Mouse (Mus musculus) liver (tissue): Measurements from ENCODE around the gene Ccnd3.
A peak's percentile ranks its signal among the peaks of the same experiment; 100 is the strongest.

ENCODE experiments used
- DNase-seq: peaks from one replicate; pipeline ENCODE4 v3.0.0-alpha.2; 2020; ENCODE audit warnings: mixed read lengths

The Ccnd3 gene

GRCm38 (mm10) chr17:47626031-47626430 lies 121.2 kb downstream of the Ccnd3 start:
- no peak for DNase-seq

- no peak for DNase-seq
Measured at GRCm38 (mm10) chr17:47627791-47628190, 122.9 kb downstream of the Ccnd3 start.

DNA sequence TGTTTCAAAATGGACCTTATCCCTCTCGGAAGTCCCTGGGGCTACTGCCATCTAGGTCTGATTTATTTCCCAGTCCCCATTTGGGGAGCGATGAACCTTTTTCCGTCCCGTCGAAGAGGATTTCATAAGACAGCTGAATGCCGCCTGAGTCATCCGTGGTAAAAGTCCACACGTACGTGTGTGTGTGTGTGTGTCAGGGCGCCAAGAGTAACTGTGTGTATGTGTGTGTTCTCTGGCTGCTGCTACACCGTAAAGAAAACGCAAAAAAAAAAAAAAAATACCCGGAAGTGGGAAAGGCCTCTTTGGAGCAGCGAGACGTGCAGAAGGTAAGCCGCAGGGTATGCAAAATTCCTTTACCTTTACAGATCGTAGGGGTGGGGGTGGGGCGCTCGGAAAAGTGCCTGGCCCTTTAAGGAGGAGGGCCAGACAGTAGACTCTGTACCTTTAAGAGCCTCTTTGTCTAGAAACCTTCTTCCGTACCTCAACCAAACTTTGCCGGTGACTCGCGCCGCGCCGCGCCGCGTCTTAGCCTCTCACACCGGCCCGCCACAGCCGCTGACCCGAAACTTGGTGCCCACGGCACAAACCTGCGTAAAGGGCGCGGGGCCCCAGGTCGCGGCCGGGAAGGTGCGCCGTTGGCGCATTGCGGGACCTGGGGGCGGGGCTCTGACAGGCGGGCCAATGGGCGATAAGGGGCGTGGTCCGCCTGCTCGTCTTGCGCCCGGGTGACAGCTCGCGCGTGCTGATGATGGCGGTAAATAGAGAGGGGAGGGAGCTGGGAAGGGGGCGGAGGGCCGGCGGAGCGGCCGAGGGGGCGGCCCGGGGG lies 124.2 kb downstream of the Ccnd3 start:
- DNase-seq = peak; percentile 98

DNA sequence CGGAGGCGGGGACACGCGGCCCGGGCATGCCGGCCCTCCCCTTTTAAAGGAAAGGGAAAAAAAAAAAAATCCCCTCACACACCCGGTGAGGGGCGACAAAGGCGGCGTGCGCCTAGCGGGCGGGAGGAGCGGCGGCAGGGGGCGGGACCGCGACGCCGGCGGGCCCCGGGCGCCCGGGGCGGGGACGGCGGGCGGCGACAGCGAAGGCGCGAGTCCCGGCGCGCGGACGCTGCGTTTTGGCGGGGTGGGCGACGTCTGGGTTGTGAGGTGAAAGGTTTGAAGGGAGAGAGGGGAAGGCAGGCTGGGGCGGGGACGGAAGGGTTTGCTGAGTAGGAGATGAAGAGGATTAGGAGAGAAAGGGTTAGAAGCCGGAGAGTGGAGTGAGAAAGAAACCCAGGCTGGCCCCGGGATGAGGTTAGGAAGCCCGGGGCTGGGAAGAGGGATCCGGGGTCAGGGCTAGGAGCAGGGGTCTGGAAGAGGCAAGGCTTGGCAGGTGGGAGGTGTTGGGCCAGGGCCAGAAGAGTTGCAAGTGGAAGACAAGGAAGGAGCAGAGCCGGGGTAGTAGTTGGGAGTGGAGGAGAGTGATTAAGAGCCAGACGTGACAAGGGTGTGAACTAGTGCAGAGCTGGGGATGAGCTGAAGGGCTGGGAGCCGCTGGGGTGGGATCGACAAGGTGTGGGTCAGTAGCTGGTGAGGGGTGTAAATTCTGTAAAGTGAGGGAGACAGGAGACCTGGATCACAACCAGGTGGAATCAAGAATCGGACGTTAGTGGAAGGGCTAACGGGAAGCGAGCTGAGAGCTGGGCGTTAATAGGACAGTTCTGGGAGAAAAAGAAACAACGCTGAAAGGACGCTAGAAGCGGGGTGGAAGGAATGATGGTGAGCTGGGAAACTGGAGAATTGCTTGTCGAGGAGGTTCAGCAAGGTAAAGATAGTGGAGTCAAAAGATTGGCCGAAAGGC lies 125.1 kb downstream of the Ccnd3 start:
- peak; percentile 58 for DNase-seq

GRCm38 (mm10) chr17:47630678-47631065 lies 125.8 kb downstream of the Ccnd3 start, which contains the start of gene Usp49:
Gene Usp49 (plus strand): TSS chr17:47630690.
- peak; percentile 52 for DNase-seq

- DNase-seq = no peak
Measured at GRCm38 (mm10) chr17:47632181-47632840, 127.5 kb downstream of the Ccnd3 start.

DNA sequence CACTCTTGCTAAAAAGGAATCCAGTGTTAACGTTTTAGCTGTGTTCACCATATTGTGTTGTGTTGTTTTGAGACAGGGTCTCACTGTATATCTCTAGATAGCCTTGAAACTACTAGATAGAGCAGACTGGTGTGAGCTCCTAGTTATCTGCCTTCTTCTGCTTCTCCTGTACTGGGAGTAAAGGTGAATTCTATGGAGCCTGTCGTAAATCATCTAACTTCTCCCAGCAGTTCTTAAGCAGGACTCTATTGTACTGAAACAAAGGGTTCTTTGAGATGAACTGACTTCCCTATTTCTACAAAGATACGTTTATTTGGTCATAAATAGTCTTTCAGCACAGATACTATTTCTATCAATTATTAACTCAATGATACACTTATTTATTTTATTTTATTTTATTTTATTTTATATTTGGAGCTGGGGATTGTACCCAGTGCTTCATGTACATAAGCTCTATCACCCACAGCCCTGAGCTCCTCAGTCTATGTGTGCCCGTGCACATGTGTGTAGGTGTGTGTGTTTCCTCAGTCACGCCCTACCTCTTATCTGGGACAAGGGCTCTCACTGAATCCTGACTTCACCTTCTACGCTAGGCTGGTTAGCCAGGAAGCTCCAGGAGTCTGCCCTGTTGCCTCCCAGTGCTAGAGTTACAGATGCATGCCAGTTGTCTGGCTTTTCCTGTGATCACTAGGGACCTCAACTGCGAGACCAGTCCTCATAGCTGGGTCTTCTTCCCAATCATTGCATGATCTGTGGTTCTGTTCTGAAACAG lies 129.3 kb downstream of the Ccnd3 start:
- DNase-seq = no peak

- no peak for DNase-seq
Measured at GRCm38 (mm10) chr17:47642992-47643391, 138.1 kb downstream of the Ccnd3 start.

DNA sequence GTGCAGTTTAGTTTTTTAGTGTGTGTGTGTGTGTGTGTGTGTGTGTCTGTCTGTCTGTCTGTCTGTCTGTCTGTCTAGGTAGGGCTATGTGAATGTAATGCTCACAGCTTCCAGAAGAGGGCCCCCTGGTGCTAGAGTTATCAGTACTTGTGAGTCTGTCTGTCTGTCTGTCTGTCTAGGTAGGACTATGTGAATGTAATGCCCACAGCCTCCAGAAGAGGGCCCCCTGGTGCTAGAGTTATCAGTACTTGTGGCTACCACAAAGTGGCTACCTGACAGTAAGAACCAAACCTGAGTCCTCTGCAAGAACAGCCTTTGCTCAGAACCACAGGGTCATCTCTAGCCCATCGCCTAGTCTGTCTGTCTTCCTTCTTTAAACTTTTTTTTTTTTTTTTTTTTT lies 141.8 kb downstream of the Ccnd3 start:
- DNase-seq = peak; percentile 87

- no peak for DNase-seq
Measured at GRCm38 (mm10) chr17:47648966-47649365, 144.1 kb downstream of the Ccnd3 start.
